Mouse (Mus musculus): ENCODE results near the gene Hoxd4.

DNA sequence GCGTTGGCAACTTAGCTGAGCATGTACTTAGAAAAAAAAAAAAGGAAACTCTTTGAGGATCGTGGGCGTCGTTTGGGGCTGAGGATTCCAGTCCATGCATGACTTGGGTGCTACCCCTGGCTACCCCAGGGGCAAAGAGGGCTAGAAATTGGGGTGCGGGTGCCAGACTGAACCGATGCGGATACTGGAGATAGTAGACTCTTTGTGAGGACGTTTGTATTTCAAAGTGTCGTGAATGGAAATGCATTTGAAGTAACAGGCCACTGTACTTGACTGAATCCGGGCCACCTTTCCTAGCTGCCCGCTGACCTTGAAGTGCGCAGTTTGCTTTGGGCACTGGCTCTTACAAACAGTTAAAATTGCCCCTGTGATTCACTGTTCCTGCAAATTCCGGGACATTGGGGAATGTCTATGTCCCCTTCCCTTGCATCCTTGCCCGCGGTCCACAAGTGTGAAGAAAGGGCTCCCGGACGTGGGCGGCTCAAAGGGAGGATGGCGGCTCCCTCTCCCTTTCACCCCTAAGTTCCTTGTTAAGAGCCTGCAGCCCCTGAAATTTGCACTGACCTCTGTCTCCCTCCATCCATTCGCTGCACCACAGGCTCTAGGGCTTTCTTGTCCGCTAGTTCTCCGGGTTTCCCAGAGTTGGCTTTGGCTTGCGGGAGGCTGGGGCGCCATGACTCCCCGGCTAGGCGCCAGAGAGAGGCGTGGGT, 24.6 kb upstream of the Hoxd4 start:
- no peak for TF ChIP-seq POLR2A (IDR thresholded peaks at IDR 0.05; ENCODE audit: insufficient read length, low read depth)
- TF ChIP-seq REST (IDR thresholded peaks at IDR 0.05; ENCODE audit: insufficient read depth, insufficient read length) = no peak

Data from myocyte (in vitro differentiated cells).